Mouse (Mus musculus) cerebellum, postnatal 4 days (tissue): Measurements from ENCODE around the gene Rassf10.

Experiments used
- DNase-seq, 2 experiments: peaks; one replicate each; pipeline ENCODE4 v3.0.0; 2022; ENCODE audit warnings: low spot score in 2 of 2, mixed read lengths in 1 of 2

The Rassf10 gene

DNA sequence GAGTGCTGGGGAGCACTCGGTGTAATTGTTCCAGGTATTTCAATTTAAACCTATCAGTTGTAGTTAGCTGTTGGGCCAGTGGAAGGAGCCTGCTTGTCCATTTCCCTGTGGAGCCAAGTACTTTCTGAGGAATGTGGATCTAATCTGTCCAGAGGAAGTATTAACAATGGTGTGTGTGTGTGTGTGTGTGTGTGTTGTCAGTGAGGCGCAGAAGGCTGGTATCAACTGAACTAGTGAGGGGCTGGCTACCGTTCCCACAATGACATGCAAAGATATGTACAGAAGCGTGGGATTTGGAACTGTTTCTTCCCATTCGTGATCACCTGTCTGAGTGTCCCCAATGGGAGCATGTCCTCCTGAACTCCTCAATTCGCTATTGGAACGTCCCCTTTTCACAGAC is 3.2 kb downstream of the Rassf10 start:
- no peak for DNase-seq

GRCm38 (mm10) chr7:112957630-112958029 is 3.9 kb downstream of the Rassf10 start:
- no peak for DNase-seq

DNA sequence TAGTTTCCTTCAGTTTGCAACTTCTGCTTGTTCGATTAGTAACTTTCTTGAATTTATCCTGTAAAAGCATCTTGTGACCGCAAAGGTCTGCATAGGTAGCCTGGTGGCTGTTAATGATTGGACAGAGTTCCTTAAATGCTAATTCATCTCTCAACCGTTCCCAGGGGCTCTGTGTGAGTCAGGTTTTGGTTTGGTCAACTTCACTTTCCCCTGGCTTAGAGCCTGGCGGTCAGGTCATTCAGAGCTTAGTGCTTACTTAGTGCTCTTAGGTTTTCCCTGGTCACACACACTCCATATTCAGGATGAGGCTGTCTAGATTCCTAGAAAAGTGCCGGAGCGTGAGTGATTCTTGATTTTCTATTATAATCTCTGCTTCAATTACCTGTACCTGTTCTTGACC is 12.6 kb downstream of the Rassf10 start:
- no peak for DNase-seq

- no peak for DNase-seq
These were observed 13.0 kb downstream of the Rassf10 start for GRCm38 (mm10) chr7:112966786-112967185.

DNA sequence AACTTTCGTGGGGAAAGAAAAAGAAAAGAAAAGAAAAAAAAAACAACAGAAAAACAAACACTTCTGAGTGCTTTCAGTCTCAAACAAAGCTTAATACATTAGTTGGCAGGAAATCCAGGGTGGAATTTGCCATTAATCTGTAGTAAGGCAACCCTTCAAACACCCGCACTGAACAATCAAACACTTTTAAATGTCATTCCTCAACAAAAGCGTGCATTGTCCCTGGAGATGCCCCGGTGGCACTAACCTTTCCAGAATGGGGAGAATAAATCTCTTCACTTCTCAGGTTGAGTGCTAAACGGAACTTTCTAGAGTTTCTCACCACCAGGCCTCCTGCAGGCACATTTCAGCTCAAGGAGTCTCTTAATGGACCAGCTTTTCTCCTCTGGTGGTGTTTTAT is 29.6 kb downstream of the Rassf10 start:
- DNase-seq = no peak

DNA sequence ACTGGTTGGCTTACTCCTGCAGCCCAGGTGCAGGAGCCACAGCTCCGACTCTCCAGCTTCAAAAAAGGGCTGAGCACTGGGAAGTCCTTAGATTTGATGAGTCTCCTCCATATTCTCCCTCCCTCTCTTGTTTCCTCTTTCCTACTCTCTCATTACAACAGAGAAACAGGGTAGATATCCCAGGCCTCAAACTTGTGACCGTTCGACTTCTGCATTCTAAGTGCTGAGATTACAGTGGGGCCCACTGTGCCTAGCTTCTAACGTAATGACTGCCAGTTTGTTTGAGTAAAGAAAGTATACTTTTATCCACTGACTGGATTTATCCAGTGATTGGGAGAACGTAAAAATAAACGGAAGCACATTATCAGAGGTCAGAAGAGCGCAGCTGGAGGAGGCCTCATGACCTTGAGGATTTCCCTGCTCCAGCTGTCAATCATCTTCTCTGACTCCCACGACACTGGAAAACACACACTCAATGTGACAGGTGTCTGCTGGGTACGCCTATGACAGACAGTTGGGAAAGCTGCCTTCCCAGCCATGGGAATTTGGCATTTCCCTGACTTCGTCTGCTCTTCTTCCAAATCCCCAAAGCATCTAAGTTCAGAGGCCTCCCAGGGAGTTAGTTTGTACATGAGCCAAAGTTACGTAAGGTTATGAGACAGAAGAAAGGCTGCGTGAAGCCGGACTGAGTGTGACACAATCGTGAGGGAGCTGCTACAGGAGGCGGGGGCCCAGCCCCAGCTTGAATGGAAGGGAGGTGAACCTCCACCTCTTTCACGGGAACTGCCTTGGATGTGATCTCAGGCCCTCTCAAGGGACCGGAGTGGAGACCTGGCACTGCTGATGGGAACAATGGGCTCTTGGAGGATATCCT is 31.2 kb downstream of the Rassf10 start:
- no peak for DNase-seq

DNA sequence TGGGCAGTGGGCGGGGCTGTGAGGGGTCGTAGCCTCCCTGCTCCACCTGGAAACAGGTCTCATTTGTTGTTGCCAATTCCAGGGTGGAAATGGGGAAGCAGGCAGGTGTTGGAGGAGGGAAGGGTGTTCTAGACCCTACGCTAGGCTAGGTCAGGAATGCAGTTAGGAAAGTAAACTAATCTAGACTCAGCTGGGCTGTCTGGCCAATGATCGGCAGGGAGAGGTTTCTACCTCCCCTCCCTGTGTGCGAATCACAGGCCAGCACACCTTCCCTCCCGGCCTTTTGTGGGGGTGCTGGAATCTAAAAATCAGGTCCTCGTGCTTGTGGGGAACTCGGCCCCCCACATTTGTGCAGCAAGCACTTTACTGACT is 31.8 kb downstream of the Rassf10 start:
- no peak for DNase-seq

DNA sequence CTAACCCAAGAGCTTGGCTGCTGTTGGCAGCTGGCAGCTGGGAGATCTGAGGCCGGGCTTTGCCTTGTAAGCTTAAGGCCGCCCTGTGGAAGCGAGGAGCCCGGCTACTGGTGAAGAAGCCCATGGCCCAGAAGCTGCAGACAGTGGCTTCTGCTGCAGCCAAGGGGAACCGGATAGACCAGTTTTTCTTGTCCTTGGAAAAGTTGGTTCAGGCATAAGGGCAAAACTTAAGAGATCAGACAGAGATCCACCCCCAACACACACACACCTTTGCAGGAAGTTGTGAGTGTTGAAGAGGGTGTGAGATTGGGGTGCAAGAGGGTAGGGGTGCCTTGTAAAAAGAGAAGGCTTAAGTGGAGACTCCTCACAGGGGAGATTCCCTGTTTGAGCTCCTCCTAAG is 39.2 kb downstream of the Rassf10 start:
- no peak for DNase-seq

GRCm38 (mm10) chr7:113003565-113004255 is 49.9 kb downstream of the Rassf10 start:
- no peak for DNase-seq

DNA sequence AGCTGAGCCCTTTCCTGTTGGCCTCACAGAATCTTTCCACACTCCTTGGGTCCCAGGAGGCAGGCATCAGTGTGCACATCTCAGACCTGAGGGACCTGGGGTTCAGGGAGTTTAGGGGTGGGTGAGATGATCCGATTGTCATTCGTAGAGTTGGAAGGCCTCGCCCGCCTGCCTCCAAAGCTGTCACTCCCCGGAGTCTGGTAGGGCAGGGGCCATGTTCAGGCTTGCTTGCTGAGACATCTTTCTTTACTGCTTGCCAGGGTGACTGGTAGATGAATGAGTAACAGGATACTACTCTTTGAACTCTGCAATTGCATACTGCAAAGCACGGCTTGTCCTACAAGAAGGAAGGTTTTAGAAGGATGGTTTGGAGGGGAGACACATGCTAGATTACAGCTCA is 52.0 kb downstream of the Rassf10 start:
- no peak for DNase-seq
